Mouse (Mus musculus): ENCODE results near the gene Adgrf5.
A peak's percentile ranks its signal among the peaks of the same experiment; 100 is the strongest.

Adgrf5 gene

GRCm38 (mm10) chr17:43365297-43365696 lies 5.0 kb downstream of the Adgrf5 start:
- TF ChIP-seq GATA4 (IDR thresholded peaks at IDR 0.05; ENCODE audit: insufficient replicate concordance, low read length): peak; percentile 92

- TF ChIP-seq GATA4 (IDR thresholded peaks at IDR 0.05; ENCODE audit: insufficient replicate concordance, low read length): peak; percentile 57; the same call in 1 of the 2 replicates
Observed at GRCm38 (mm10) chr17:43366486-43366885, 6.2 kb downstream of the Adgrf5 start.

GRCm38 (mm10) chr17:43368171-43368576 lies 7.9 kb downstream of the Adgrf5 start:
- TF ChIP-seq GATA4 (IDR thresholded peaks at IDR 0.05; ENCODE audit: insufficient replicate concordance, low read length): peak; percentile 81

GRCm38 (mm10) chr17:43372604-43373003 lies 12.4 kb downstream of the Adgrf5 start:
- no peak for TF ChIP-seq GATA4 (IDR thresholded peaks at IDR 0.05; ENCODE audit: insufficient replicate concordance, low read length)

GRCm38 (mm10) chr17:43374020-43374419 lies 13.8 kb downstream of the Adgrf5 start:
- peak; percentile 93 for TF ChIP-seq GATA4 (IDR thresholded peaks at IDR 0.05; ENCODE audit: insufficient replicate concordance, low read length)

- TF ChIP-seq GATA4 (IDR thresholded peaks at IDR 0.05; ENCODE audit: insufficient replicate concordance, low read length): peak; percentile 98; the same call in 1 of the 2 replicates
Observed at GRCm38 (mm10) chr17:43376527-43376926, 16.3 kb downstream of the Adgrf5 start.

GRCm38 (mm10) chr17:43378703-43379102 lies 18.5 kb downstream of the Adgrf5 start:
- TF ChIP-seq GATA4 (IDR thresholded peaks at IDR 0.05; ENCODE audit: insufficient replicate concordance, low read length): peak; percentile 94

- no peak for TF ChIP-seq GATA4 (IDR thresholded peaks at IDR 0.05; ENCODE audit: insufficient replicate concordance, low read length)
Observed at GRCm38 (mm10) chr17:43386331-43386730, 26.1 kb downstream of the Adgrf5 start.

- peak; percentile 36; the same call in 1 of the 2 replicates for TF ChIP-seq GATA4 (IDR thresholded peaks at IDR 0.05; ENCODE audit: insufficient replicate concordance, low read length)
Observed at GRCm38 (mm10) chr17:43387171-43387570, 26.9 kb downstream of the Adgrf5 start.

GRCm38 (mm10) chr17:43389256-43389655 lies 29.0 kb downstream of the Adgrf5 start:
- 0 out of 2 replicates have a peak, but pooled peaks have one; percentile 16 for TF ChIP-seq GATA4 (IDR thresholded peaks at IDR 0.05; ENCODE audit: insufficient replicate concordance, low read length)

- TF ChIP-seq GATA4 (IDR thresholded peaks at IDR 0.05; ENCODE audit: insufficient replicate concordance, low read length): peak; percentile 37; the same call in 1 of the 2 replicates
Observed at GRCm38 (mm10) chr17:43392191-43392590, 31.9 kb downstream of the Adgrf5 start.

- TF ChIP-seq GATA4 (IDR thresholded peaks at IDR 0.05; ENCODE audit: insufficient replicate concordance, low read length): no peak
Observed at GRCm38 (mm10) chr17:43393669-43394068, 33.4 kb downstream of the Adgrf5 start.

- no peak for TF ChIP-seq GATA4 (IDR thresholded peaks at IDR 0.05; ENCODE audit: insufficient replicate concordance, low read length)
Observed at GRCm38 (mm10) chr17:43395400-43396258, 35.4 kb downstream of the Adgrf5 start.

- no peak for TF ChIP-seq GATA4 (IDR thresholded peaks at IDR 0.05; ENCODE audit: insufficient replicate concordance, low read length)
Observed at GRCm38 (mm10) chr17:43398612-43399011, 38.4 kb downstream of the Adgrf5 start.

GRCm38 (mm10) chr17:43399151-43399550 lies 38.9 kb downstream of the Adgrf5 start:
- no peak for TF ChIP-seq GATA4 (IDR thresholded peaks at IDR 0.05; ENCODE audit: insufficient replicate concordance, low read length)

- TF ChIP-seq GATA4 (IDR thresholded peaks at IDR 0.05; ENCODE audit: insufficient replicate concordance, low read length): no peak
Observed at GRCm38 (mm10) chr17:43400483-43400882, 40.2 kb downstream of the Adgrf5 start.

All from liver, adult (tissue).